Mouse (Mus musculus) CH12.LX (cell line): ENCODE measurements around the gene Ncoa5. TPM values are rescaled to one million over a fixed set of nuclear protein-coding genes. Genes with fewer than 3 reads are reported as not detected.

Source experiments
- DNase-seq: peaks from one replicate; pipeline ENCODE4 v3.0.0-alpha.2; 2013; ENCODE audit errors: extremely low read depth
- H3K27ac ChIP-seq: 2 replicates; pipeline ENCODE4 v1.5.1; 2012; ENCODE audit warnings: low read depth, mild to moderate bottlenecking, control low read depth, moderate library complexity; ENCODE audit not compliant: insufficient read depth
- H3K27me3 ChIP-seq: replicated peaks from 2 replicates; pipeline ENCODE3; 2012; ENCODE audit warnings: inconsistent platforms
- H3K36me3 ChIP-seq, 2 experiments: replicated peaks in 1 of 2; 2 replicates each; pipeline versions ENCODE3 to v1.6.1; 2012; ENCODE audit warnings: inconsistent platforms in 1 of 2, low read length in 1 of 2, mild to moderate bottlenecking in 1 of 2, mixed read lengths in 1 of 2, moderate library complexity in 1 of 2; ENCODE audit not compliant: control insufficient read depth in 1 of 2, insufficient read depth in 1 of 2
- H3K4me1 ChIP-seq, 2 experiments: 2 replicates each; pipeline ENCODE4 v1.6.1; 2012; ENCODE audit warnings: inconsistent platforms in 1 of 2, moderate library complexity in 1 of 2; ENCODE audit not compliant: insufficient read depth in 2 of 2, control insufficient read depth in 1 of 2
- H3K4me2 ChIP-seq: 2 replicates; pipeline ENCODE4 v1.6.1; 2012; ENCODE audit warnings: low read depth, mild to moderate bottlenecking, control low read depth; ENCODE audit not compliant: poor library complexity, insufficient read depth, severe bottlenecking
- H3K4me3 ChIP-seq, 3 experiments: fragments of 150-350 bp in 1 of 3; sonication (generic) in 1 of 3; replicated peaks in 1 of 3; 2 replicates each; pipeline versions ENCODE3 to v1.5.1; 2011 to 2012; ENCODE audit warnings: low read depth in 2 of 3, low read length in 2 of 3, mild to moderate bottlenecking in 2 of 3, moderate library complexity in 2 of 3, control low read depth in 1 of 3, improper control_type of control experiment in 1 of 3, inconsistent platforms in 1 of 3, mixed read lengths in 1 of 3; ENCODE audit not compliant: poor library complexity in 1 of 3
- H3K79me2 ChIP-seq: replicated peaks from 2 replicates; pipeline ENCODE4 v1.6.1; 2012; ENCODE audit warnings: mild to moderate bottlenecking, moderate library complexity; ENCODE audit not compliant: control insufficient read depth, poor library complexity, insufficient read depth, severe bottlenecking; ENCODE audit errors: extremely low read depth
- H3K9ac ChIP-seq: 2 replicates; pipeline ENCODE4 v1.6.1; 2012; ENCODE audit warnings: low read depth, mild to moderate bottlenecking, control low read depth, moderate library complexity; ENCODE audit not compliant: insufficient read depth
- H3K9me3 ChIP-seq: replicated peaks from 2 replicates; pipeline ENCODE3; 2012; ENCODE audit warnings: low read length, inconsistent platforms, mixed read lengths
- BHLHE40 ChIP-seq: IDR thresholded peaks from 2 replicates; pipeline ENCODE4 v1.6.1; 2011; ENCODE audit warnings: mild to moderate bottlenecking, low read depth, low read length, improper control_type of control experiment
- CHD1 ChIP-seq: IDR thresholded peaks from 2 replicates; pipeline ENCODE4 v1.6.1; 2012; ENCODE audit warnings: low read depth, low read length, improper control_type of control experiment, inconsistent platforms
- CHD2 ChIP-seq: IDR thresholded peaks from 2 replicates; pipeline ENCODE4 v1.6.1; 2011; ENCODE audit warnings: low read length, improper control_type of control experiment
- CTCF ChIP-seq, 2 experiments: IDR thresholded peaks in 1 of 2; conservative IDR thresholded peaks in 1 of 2; 2 replicates each; pipeline ENCODE4 v1.5.1; 2011 to 2012; ENCODE audit warnings: low read depth in 2 of 2, low read length in 2 of 2, improper control_type of control experiment in 1 of 2, inconsistent platforms in 1 of 2, mild to moderate bottlenecking in 1 of 2, moderate library complexity in 1 of 2
- EP300 ChIP-seq: IDR thresholded peaks from 2 replicates; pipeline ENCODE4 v1.6.1; 2011; ENCODE audit warnings: low read length, improper control_type of control experiment
- HCFC1 ChIP-seq: IDR thresholded peaks from 2 replicates; pipeline ENCODE4 v1.6.1; 2012; ENCODE audit warnings: low read depth, mild to moderate bottlenecking, inconsistent platforms, low read length, improper control_type of control experiment
- MAFK ChIP-seq: IDR thresholded peaks from 2 replicates; pipeline ENCODE4 v1.6.1; 2011; ENCODE audit warnings: low read length, improper control_type of control experiment; ENCODE audit not compliant: insufficient replicate concordance
- MAX ChIP-seq: IDR thresholded peaks from 2 replicates; pipeline ENCODE4 v1.6.1; 2011; ENCODE audit warnings: low read length, improper control_type of control experiment
- MEF2A ChIP-seq: IDR thresholded peaks from 2 replicates; pipeline ENCODE4 v1.6.1; 2014; ENCODE audit warnings: low read depth, mild to moderate bottlenecking, inconsistent platforms, low read length, improper control_type of control experiment, borderline replicate concordance
- MXI1 ChIP-seq: IDR thresholded peaks from 2 replicates; pipeline ENCODE4 v1.6.1; 2011; ENCODE audit warnings: mild to moderate bottlenecking, low read depth, low read length, improper control_type of control experiment
- MYC ChIP-seq: IDR thresholded peaks from 2 replicates; pipeline ENCODE4 v1.6.1; 2011; ENCODE audit warnings: low read depth, mild to moderate bottlenecking, improper control_type of control experiment, low read length
- NELFE ChIP-seq: IDR thresholded peaks from 2 replicates; pipeline ENCODE4 v1.6.1; 2011; ENCODE audit warnings: low read depth, low read length, improper control_type of control experiment
- POLR2A ChIP-seq: IDR thresholded peaks from 2 replicates; pipeline ENCODE4 v1.6.1; 2011; ENCODE audit warnings: low read depth, mild to moderate bottlenecking, improper control_type of control experiment, low read length
- POLR2AphosphoS2 ChIP-seq: IDR thresholded peaks from 2 replicates; pipeline ENCODE4 v1.6.1; 2011; ENCODE audit warnings: low read depth, low read length, improper control_type of control experiment
- SMC3 ChIP-seq: IDR thresholded peaks from 2 replicates; pipeline ENCODE4 v1.6.1; 2011; ENCODE audit warnings: low read depth, low read length, improper control_type of control experiment
- TBP ChIP-seq: conservative IDR thresholded peaks from 2 replicates; pipeline ENCODE4 v1.6.1; 2011; ENCODE audit warnings: low read depth, low read length, improper control_type of control experiment
- TCF12 ChIP-seq: IDR thresholded peaks from 2 replicates; pipeline ENCODE4 v1.6.1; 2014; ENCODE audit warnings: low read depth, mild to moderate bottlenecking, inconsistent platforms, low read length, improper control_type of control experiment
- USF2 ChIP-seq: conservative IDR thresholded peaks from 2 replicates; pipeline ENCODE4 v1.6.1; 2011; ENCODE audit warnings: low read depth, low read length, improper control_type of control experiment
- ZC3H11A ChIP-seq: IDR thresholded peaks from 2 replicates; pipeline ENCODE4 v1.6.1; 2012; ENCODE audit warnings: low read depth, mild to moderate bottlenecking, inconsistent platforms, low read length, improper control_type of control experiment
- ZMIZ1 ChIP-seq: IDR thresholded peaks from 2 replicates; pipeline ENCODE4 v1.6.1; 2012; ENCODE audit warnings: low read depth, mild to moderate bottlenecking, inconsistent platforms, low read length, improper control_type of control experiment
- dilution Hi-C: fragments of 300-500 bp; cut with MboI; formaldehyde crosslinking; loops from 2 replicates; pipeline ENCODE4 v1.14.3; 2020; ENCODE audit warnings: low sequenced_read_pairs; ENCODE audit not compliant: extremely low pct_unique_long_range_greater_than_20kb, extremely low pct_ligation_motif_present
- in situ Hi-C: fragments of 300-500 bp; cut with MboI; formaldehyde crosslinking; loops from 3 replicates; pipeline ENCODE4 v1.14.3; 2019; ENCODE audit warnings: low sequenced_read_pairs, low pct_ligation_motif_present, low pct_unique_long_range_greater_than_20kb, mixed read lengths
- polyA plus RNA-seq: library from polyadenylated mRNA; unstranded; fragments of >175 nt; gene quantifications from 2 replicates; pipeline ENCODE4 v1.2.1, GENCODE M21; 2012; ENCODE audit warnings: low read depth; ENCODE audit not compliant: insufficient read length
- total RNA-seq, 2 experiments: library from RNA; depleted of rRNA; stranded (reverse); fragments of 300-350 nt in 1 of 2; fragments of >200 nt in 1 of 2; gene quantifications; 2 replicates each; pipeline ENCODE4 v1.2.3; 2012 to 2014

The Ncoa5 gene
- total and polyA plus RNA-seq, 3 experiments = 18.6 to 46.4 (median 20.1) TPM

DNA sequence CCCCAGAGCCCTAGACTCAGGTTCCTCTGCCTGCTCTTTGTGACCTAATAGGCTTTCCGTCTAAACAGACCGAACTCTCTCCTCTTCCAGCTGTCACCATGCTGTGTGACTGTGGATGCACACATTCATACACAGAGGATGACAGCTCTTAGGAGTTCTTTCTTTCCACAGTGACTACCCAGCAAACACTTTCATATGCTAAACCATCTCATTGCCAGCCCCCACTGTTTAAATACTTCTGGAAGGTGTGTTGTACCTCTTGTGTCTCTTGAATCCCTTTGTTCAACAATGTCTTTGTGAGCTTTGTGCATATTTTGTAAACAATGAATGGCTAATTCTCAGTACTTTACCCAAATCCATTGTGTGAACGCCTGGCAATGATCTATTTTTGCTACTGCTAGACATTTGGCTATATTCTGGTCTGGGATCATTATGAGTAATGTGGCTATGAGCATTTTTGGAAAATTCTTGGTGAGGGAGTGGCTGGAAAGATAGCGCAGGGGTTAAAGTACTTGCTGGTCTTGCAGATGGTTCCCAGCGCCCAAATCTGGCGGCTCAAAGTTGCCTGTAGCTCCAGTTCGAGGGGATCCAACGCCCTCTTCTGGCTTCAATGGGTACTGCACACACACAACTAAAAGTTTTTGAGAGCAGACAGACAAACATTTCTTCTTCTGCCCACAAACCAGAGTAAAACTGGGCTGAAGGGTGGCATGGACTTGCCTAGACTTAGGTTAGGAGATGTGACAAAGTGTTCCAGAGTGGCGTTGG lies 76.9 kb downstream of the Ncoa5 start:
- H3K27me3 ChIP-seq = peaks cover 73% of the 10 kb centered on the region
- no peaks in the 10 kb centered on the region for H3K79me2 ChIP-seq
- H3K27ac ChIP-seq = no peak overlapping the region
- in situ Hi-C loops (loop anchor here (10.0 kb wide), 1 partner anchor 327 kb away; the partner anchor contains the start of gene Slc35c2), dilution Hi-C loops (no loop called here)
- no peak overlapping the region for H3K9ac ChIP-seq
- H3K9me3 ChIP-seq = peaks cover 28% of the 10 kb centered on the region
- H3K4me1 ChIP-seq = peaks cover 9 to 28% of the 10 kb centered on the region in 2 experiments
- DNase-seq = no peak
- TF ChIP-seq NELFE = no peak
- TF ChIP-seq CTCF (conservative IDR thresholded peaks at IDR 0.05 in 1 of 2, IDR thresholded peaks at IDR 0.05 in 1 of 2; ENCODE audit: low read depth in 2 of 2, low read length in 2 of 2) = peak in 1 of 2 experiments; percentile 22; a peak in 1 of 4 replicates
- TF ChIP-seq POLR2AphosphoS2 = no peak
- TF ChIP-seq EP300 = no peak
- TF ChIP-seq SMC3 = no peak
- no peak overlapping the region for H3K4me2 ChIP-seq
- H3K4me3 ChIP-seq = no peak overlapping the region
- no peaks in the 10 kb centered on the region for H3K36me3 ChIP-seq

GRCm38 (mm10) chr2:164956195-164956594 lies 78.5 kb downstream of the Ncoa5 start:
- dilution Hi-C loops (no loop called here), in situ Hi-C loops (loop anchor here (10.0 kb wide), 1 partner anchor 329 kb away; the partner anchor contains the start of gene Slc35c2)
- Histone ChIP-seq H3K36me3 (no peaks in the 10 kb centered on the region), H3K9ac (no peak overlapping the region), H3K4me2 (no peak overlapping the region), H3K27me3 (peaks cover 76% of the 10 kb centered on the region), H3K9me3 (peaks cover 32% of the 10 kb centered on the region), H3K79me2 (no peaks in the 10 kb centered on the region), H3K4me3 (no peak overlapping the region), H3K4me1 (peaks cover 9 to 21% of the 10 kb centered on the region in 2 experiments), H3K27ac (no peak overlapping the region)
- DNase-seq = no peak
- TF ChIP-seq BHLHE40 (no peak), CTCF (conservative IDR thresholded peaks at IDR 0.05 in 1 of 2, IDR thresholded peaks at IDR 0.05 in 1 of 2; ENCODE audit: low read depth in 2 of 2, low read length in 2 of 2) (no peak), TBP (no peak), USF2 (no peak), POLR2A (no peak), MYC (no peak), MAFK (no peak), CHD1 (no peak), SMC3 (no peak), ZC3H11A (no peak), HCFC1 (no peak), CHD2 (no peak), TCF12 (no peak), MXI1 (no peak), MEF2A (no peak), MAX (no peak), ZMIZ1 (no peak)
